Mouse (Mus musculus): ENCODE measurements around the gene Cd6. TPM values are rescaled to one million over a fixed set of nuclear protein-coding genes. Genes with fewer than 3 reads are reported as not detected.

The Cd6 gene
- polyA plus RNA-seq (2015; fragmentation: Nextera tagmentation; extraction: Ambion mirVana): 0.23 and 0.38 TPM in 2 replicates

DNA sequence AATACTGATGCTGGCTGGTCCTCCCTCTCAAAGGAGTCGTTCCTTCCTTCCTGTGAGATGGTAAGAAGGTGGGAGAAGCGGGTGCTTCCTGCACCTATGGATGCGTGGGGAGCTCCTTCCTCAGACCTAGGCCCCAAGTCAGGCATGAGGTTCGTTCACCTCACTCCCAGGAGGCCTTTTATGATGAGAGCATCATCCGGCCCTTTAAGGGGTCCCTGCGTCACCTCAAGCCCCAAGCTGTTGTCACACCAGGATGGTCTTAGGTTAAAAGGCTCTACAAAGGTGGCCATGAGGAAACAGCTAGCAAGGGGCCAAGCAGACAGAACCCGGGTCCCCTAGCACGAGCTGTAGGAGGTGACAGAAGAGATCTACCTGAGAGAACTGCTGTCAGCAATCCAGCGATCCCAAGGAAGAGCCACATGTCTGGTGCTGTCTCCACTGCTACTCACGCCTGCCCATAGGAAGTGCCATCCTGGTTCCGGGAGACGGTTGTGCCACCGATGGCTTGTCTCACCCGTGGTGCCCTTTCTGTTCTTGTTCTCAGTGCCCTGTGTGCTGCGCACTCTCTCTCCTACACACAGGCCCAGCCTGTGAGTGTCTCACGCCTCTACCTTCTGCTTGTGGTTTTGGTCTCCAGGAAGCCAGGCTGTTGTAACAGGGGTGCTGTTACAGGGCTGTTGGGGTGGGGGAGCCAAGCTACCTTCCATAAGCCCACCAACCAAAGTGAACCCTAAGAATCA is at the start of gene Cd6:
Gene Cd6 (minus strand): TSS at position 623 of the 740 bp plus-strand sequence.
- no peaks in the 10 kb centered on the region for H3K4me1 ChIP-seq (ENCODE audit: control insufficient read depth, insufficient read depth, low read length)
- no peaks in the 10 kb centered on the region for H3K9me3 ChIP-seq (ENCODE audit: control insufficient read depth, low read length)
- no peak within 1 kb of the TSS for H3K4me2 ChIP-seq (ENCODE audit: low read depth, low read length)
- 88% methylated on average over 16 of the region's 16 CpGs for WGBS
- H3K9ac ChIP-seq (ENCODE audit: low read depth, low read length): no peak within 1 kb of the TSS
- H3K27me3 ChIP-seq (replicated peaks; ENCODE audit: control insufficient read depth, insufficient read depth, low read length): no peaks in the 10 kb centered on the region
- ATAC-seq: no peak
- no peak within 1 kb of the TSS for H3K4me3 ChIP-seq (ENCODE audit: low read length)
- H3K36me3 ChIP-seq (ENCODE audit: control insufficient read depth, insufficient read depth, low read length): no peaks in the 10 kb centered on the region
- no peak within 1 kb of the TSS for H3K27ac ChIP-seq (ENCODE audit: low read length)

DNA sequence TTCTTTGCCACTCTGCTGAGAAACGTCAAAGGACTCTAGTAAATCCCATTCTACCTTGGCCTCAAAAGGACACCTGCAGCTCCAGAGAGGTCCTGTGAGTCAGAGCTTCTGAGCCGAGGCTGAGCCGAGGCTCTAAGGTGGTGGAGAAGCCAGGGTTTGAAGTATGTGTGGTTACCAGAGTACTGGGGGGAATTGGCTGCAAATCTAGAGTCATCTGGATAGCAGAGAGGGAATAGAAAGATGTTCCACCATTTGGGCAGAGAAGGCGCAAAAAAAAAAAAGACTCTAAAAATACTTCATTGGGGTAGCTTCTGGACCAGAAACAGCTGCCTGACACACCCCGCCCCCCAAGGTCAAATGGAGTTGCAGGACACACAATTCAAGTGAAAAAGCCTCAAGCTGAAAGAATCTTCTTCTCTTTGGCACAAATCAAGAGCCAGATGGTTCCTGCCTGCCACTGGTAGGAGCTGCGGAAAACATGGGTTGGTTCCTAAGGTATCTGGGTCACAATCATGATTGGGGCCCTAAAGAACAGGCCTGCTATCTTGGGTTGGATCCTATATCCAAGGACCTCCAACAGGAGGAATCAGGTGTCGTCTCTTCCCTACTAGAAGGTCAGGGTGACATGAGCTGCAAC is 48.5 kb upstream of the Cd6 start:
- WGBS: 88% methylated on average over 7 of the region's 7 CpGs
- Histone ChIP-seq H3K36me3 (ENCODE audit: control insufficient read depth, insufficient read depth, low read length) (peaks cover 7% of the 10 kb centered on the region), H3K4me2 (ENCODE audit: low read depth, low read length) (no peak overlapping the region), H3K9me3 (ENCODE audit: control insufficient read depth, low read length) (no peaks in the 10 kb centered on the region), H3K4me1 (ENCODE audit: control insufficient read depth, insufficient read depth, low read length) (peaks cover 15% of the 10 kb centered on the region), H3K4me3 (ENCODE audit: low read length) (no peak overlapping the region), H3K9ac (ENCODE audit: low read depth, low read length) (no peak overlapping the region), H3K27me3 (replicated peaks; ENCODE audit: control insufficient read depth, insufficient read depth, low read length) (no peaks in the 10 kb centered on the region), H3K27ac (ENCODE audit: low read length) (no peak overlapping the region)
- ATAC-seq: no peak

DNA sequence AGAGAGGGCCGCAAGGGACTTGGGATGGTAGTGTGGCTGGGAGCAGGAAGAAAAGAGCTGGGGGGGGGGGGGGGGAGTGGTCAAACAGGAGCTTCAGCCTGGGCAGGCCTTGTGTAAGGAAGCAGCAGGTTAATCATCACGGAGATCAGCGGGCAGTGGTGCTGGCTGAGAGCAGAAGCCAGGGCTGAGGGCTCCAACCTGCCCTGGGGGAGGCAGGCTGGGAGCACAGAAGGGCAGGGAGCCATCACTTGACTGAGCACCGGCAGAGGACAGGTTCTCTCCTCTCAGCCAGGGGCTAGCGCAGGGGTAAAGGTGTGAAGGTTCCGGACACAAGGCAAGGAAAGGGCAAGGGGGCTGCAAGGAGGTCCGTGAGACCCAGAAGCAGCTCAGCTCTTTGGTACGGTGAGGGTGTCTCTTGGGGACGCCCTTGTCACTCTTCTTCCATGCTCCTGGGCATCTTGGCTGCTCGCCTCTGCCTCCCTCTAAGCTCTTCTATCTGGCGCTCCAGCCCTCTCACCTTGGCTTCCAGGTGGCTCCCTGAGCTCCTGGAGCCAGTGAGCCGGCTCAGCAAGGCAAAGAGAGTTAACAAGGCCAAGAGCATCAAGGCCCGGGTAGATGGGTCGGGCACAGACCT is 41.6 kb upstream of the Cd6 start:
- no peak for ATAC-seq
- Histone ChIP-seq H3K4me2 (ENCODE audit: low read depth, low read length) (no peak overlapping the region), H3K4me3 (ENCODE audit: low read length) (no peak overlapping the region), H3K27ac (ENCODE audit: low read length) (no peak overlapping the region), H3K9me3 (ENCODE audit: control insufficient read depth, low read length) (no peaks in the 10 kb centered on the region), H3K36me3 (ENCODE audit: control insufficient read depth, insufficient read depth, low read length) (peaks cover 22% of the 10 kb centered on the region), H3K27me3 (replicated peaks; ENCODE audit: control insufficient read depth, insufficient read depth, low read length) (no peaks in the 10 kb centered on the region), H3K4me1 (ENCODE audit: control insufficient read depth, insufficient read depth, low read length) (peaks cover 16% of the 10 kb centered on the region), H3K9ac (ENCODE audit: low read depth, low read length) (no peak overlapping the region)
- 77% methylated on average over 14 of the region's 14 CpGs for WGBS

DNA sequence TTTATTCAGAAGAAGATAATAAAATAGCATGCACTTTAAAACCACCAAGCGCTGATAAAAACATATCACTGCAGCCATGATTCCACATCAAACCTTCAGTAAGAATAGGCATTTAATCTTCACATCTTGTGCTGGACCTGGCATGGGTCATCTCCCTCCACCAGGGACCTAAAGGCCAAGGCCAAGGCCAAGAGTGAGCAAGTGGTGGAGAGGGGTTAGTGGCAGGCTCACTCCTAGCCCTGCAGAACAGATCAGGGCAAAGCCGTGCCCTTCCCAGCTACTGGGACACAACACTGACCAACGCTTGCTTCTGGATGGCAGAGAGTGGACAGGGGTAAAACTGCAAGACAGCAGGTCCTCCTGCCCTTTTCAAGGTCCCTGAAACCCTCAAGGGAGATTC is 40.8 kb upstream of the Cd6 start:
- no peak overlapping the region for H3K4me3 ChIP-seq (ENCODE audit: low read length)
- H3K4me1 ChIP-seq (ENCODE audit: control insufficient read depth, insufficient read depth, low read length): peaks cover 16% of the 10 kb centered on the region
- H3K4me2 ChIP-seq (ENCODE audit: low read depth, low read length): no peak overlapping the region
- no peaks in the 10 kb centered on the region for H3K9me3 ChIP-seq (ENCODE audit: control insufficient read depth, low read length)
- no peak for ATAC-seq
- H3K36me3 ChIP-seq (ENCODE audit: control insufficient read depth, insufficient read depth, low read length): peaks cover 25% of the 10 kb centered on the region
- no peak overlapping the region for H3K9ac ChIP-seq (ENCODE audit: low read depth, low read length)
- WGBS: 87% methylated on average over 3 of the region's 3 CpGs
- H3K27ac ChIP-seq (ENCODE audit: low read length): no peak overlapping the region
- H3K27me3 ChIP-seq (replicated peaks; ENCODE audit: control insufficient read depth, insufficient read depth, low read length): no peaks in the 10 kb centered on the region

DNA sequence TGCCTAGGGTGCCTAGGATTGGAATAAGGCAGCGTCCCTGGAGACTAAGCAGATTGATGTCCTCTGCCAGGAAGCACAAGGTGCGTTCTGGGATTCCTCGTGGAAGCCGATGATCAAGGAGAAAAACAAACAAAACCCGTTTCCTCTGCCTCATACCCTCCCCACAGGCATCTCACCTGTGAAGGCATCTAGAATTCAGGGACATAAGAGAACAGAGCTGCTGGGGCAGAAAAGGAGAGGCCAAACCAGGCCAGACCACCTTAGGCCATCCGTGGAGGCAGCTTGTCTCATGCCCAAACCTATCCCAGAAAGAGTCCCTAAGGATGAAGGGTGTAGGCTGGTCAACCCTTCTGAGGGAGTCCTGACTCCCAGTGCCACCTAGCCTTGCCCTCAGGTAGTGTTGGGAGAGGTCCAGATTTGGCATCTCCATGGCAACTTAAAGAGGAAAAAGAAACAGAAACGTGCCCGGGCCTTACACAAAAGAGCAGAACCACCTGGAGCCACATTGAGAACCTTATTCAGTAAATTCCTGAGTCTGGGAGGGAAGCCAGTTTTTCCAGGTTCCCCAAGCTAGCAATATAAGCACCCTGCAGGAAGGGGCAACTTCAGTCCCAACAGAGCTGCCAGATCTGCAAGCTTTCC is 40.1 kb upstream of the Cd6 start, which contains the start of gene Tmem132a:
Gene Tmem132a (minus strand): TSS at position 55 of the 642 bp plus-strand sequence.
- Histone ChIP-seq H3K27ac (ENCODE audit: low read length) (peak within 1 kb of the TSS; percentile 48), H3K4me3 (ENCODE audit: low read length) (peak within 1 kb of the TSS; percentile 85), H3K36me3 (ENCODE audit: control insufficient read depth, insufficient read depth, low read length) (peaks cover 25% of the 10 kb centered on the region), H3K9ac (ENCODE audit: low read depth, low read length) (peak within 1 kb of the TSS; percentile 93), H3K4me2 (ENCODE audit: low read depth, low read length) (peak within 1 kb of the TSS; percentile 90), H3K27me3 (replicated peaks; ENCODE audit: control insufficient read depth, insufficient read depth, low read length) (no peaks in the 10 kb centered on the region), H3K4me1 (ENCODE audit: control insufficient read depth, insufficient read depth, low read length) (peaks cover 16% of the 10 kb centered on the region), H3K9me3 (ENCODE audit: control insufficient read depth, low read length) (no peaks in the 10 kb centered on the region)
- WGBS: 3% methylated on average over 8 of the region's 8 CpGs
- ATAC-seq: peak; percentile 31

DNA sequence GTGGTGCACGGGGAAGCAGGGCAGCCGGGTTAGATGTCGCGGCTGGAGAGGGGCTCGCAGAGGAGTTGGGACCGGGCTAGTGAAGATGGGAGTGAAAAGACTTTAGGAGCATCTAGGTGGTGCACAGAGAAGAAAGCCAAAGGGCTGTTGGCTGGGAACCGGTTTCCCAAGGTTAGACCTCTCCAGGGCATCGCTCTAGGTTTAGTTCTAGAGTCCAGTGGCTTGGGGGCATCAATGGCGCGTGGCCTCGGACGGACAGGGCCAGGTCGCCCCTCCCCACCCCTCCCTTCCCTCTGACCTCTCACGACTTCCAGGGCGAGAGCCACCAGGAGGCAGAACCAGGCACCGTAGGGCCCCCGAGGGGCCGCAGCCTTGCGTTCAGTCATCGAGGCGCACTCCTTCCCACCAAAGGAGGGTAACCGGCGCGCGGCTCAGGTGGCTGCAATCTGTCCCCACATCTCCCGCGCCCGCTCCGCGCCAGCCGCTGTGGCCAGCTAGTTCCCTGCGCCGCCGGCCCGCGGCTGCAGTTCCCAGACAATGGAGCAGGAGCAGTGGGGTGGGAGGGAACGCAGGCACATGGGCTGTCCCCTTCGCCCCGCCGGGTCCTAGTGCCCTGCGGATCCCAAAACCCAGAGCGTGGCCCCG is 39.5 kb upstream of the Cd6 start:
- peak overlapping the region; percentile 90 for H3K4me2 ChIP-seq (ENCODE audit: low read depth, low read length)
- peak overlapping the region; percentile 93 for H3K9ac ChIP-seq (ENCODE audit: low read depth, low read length)
- under 1% methylated on average over 40 of the region's 43 CpGs for WGBS
- no peaks in the 10 kb centered on the region for H3K27me3 ChIP-seq (replicated peaks; ENCODE audit: control insufficient read depth, insufficient read depth, low read length)
- peak; percentile 95 for ATAC-seq
- H3K27ac ChIP-seq (ENCODE audit: low read length): peak overlapping the region; percentile 48
- peaks cover 16% of the 10 kb centered on the region for H3K4me1 ChIP-seq (ENCODE audit: control insufficient read depth, insufficient read depth, low read length)
- H3K9me3 ChIP-seq (ENCODE audit: control insufficient read depth, low read length): no peaks in the 10 kb centered on the region
- peaks cover 25% of the 10 kb centered on the region for H3K36me3 ChIP-seq (ENCODE audit: control insufficient read depth, insufficient read depth, low read length)
- H3K4me3 ChIP-seq (ENCODE audit: low read length): peak overlapping the region; percentile 85

DNA sequence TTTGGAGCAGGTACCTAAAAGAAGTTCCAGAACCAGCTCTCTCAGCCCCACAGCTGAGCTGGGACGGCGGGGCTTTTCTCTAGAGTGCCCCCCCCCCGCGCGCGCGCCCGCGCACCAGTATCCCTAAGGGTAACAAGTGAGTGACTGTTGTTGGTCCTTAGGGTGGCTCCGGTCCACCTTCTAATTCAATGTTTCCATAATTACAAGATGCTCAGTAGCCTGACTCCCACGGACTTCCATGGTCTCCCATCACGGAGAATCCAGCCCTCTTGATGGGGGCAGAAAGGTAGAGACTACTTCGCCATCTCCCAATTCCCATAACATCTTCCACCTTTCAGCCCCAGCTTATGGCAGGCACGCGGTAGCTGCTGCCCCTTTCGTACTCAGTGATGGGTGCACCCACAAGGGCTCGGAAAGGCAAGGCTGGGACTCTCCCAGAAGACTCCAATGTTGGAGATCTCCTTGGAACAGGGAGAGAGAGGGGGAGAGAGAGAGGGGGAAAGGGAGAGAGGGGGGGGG is 38.8 kb upstream of the Cd6 start:
- Histone ChIP-seq H3K9ac (ENCODE audit: low read depth, low read length) (peak overlapping the region; percentile 93), H3K36me3 (ENCODE audit: control insufficient read depth, insufficient read depth, low read length) (peaks cover 22% of the 10 kb centered on the region), H3K9me3 (ENCODE audit: control insufficient read depth, low read length) (no peaks in the 10 kb centered on the region), H3K4me3 (ENCODE audit: low read length) (peak overlapping the region; percentile 85), H3K4me2 (ENCODE audit: low read depth, low read length) (peak overlapping the region; percentile 90), H3K27ac (ENCODE audit: low read length) (no peak overlapping the region), H3K4me1 (ENCODE audit: control insufficient read depth, insufficient read depth, low read length) (peaks cover 16% of the 10 kb centered on the region), H3K27me3 (replicated peaks; ENCODE audit: control insufficient read depth, insufficient read depth, low read length) (no peaks in the 10 kb centered on the region)
- 0 out of 2 replicates have a peak, but pooled peaks have one; percentile 13 for ATAC-seq
- under 1% methylated on average over 17 of the region's 17 CpGs for WGBS

DNA sequence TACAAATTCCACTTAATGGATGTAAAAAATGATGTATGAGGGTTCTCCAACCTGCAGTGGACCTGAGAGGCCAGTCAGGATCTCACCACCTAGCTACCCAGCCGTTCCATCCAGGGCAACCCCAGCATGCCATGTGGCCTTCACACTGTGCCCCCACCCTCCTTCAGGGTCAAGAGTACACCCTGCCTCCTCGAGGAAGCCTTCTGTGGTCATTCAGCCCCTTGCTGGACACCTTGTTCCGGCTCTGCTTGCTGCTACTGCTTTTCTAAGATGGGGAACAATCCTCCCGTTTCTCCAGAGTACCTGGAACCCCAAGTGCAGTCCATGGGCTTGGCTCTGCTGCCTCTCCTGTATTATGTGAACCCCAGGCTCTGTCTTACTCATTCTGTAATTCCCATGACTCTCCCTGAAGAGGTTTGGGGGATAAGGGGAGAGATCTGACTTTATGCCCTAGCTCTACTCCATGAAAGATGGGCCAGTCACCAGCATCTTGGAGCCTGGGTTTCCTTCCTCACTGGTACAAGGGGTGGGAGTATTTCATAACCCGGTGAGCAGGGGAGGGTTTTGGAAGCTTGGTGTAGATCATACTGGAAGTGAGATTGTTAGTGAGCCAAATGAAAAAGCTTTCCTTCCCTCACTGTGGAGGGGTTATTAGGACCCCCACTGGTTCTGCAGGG is 38.2 kb upstream of the Cd6 start:
- H3K9me3 ChIP-seq (ENCODE audit: control insufficient read depth, low read length): no peaks in the 10 kb centered on the region
- no peaks in the 10 kb centered on the region for H3K27me3 ChIP-seq (replicated peaks; ENCODE audit: control insufficient read depth, insufficient read depth, low read length)
- ATAC-seq: no peak
- H3K4me3 ChIP-seq (ENCODE audit: low read length): peak overlapping the region; percentile 85
- no peak overlapping the region for H3K27ac ChIP-seq (ENCODE audit: low read length)
- peaks cover 16% of the 10 kb centered on the region for H3K4me1 ChIP-seq (ENCODE audit: control insufficient read depth, insufficient read depth, low read length)
- H3K4me2 ChIP-seq (ENCODE audit: low read depth, low read length): peak overlapping the region; percentile 90
- peak overlapping the region; percentile 93; the same call in 1 of the 2 replicates for H3K9ac ChIP-seq (ENCODE audit: low read depth, low read length)
- peaks cover 19% of the 10 kb centered on the region for H3K36me3 ChIP-seq (ENCODE audit: control insufficient read depth, insufficient read depth, low read length)
- 25% methylated on average over 5 of the region's 5 CpGs for whole genome bisulfite sequencing
